Mouse (Mus musculus) cerebellum, adult 9-10 months (tissue): ENCODE measurements at regions not wholly inside any gene's neighbourhood (a gene's known extent, or its start where the extent isn't known, plus 50 kb on each side); places are given as distances from the start of the nearest gene placed in this dataset.
"Not testable (repeated sequence)": the region's sequence is repeated elsewhere in the genome, so short reads cannot be mapped to it uniquely, and the experiment has no call there.

Source experiments
- DNase-seq: peaks from one replicate; pipeline ENCODE4 v3.0.0; 2022

DNA sequence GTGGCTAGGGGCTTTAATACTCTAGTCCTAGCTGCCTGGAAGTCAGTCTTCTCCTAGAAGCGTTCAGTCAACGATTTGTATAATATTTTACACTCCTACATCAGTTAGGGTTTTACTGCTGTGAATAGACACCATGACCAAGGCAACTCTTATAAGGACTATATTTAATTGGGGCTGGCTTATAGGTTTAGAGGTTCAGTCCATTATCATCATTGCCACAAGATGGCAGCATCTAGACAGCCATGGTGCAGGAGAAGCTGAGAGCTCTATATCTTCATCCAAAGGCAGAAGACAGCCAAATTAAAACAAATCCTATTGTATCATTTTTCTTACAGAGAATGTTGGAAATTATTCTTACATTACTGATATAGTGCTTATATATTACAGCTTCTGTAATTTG lies 167.0 kb upstream of the Ndn start:
- peak; percentile 4 for DNase-seq

DNA sequence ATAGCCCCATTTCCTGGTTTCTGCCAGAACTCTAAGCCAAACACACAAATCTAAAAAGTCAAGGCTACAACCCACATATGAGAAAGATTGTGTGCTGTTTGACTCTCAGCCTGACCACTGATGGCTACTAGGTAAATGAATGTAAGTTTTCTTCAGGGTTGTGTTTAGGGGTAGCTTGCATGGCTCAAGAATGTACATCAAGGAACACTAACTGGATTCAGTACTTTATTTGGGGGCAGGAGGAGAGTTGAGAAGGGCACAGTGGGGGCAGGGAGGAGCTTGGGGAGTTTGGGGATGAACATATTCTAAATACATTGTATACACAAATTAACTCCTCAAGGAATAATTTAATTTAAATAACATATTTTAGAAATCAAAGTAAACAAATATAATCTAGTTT lies 137.8 kb upstream of the Ndn start:
- DNase-seq = no peak

DNA sequence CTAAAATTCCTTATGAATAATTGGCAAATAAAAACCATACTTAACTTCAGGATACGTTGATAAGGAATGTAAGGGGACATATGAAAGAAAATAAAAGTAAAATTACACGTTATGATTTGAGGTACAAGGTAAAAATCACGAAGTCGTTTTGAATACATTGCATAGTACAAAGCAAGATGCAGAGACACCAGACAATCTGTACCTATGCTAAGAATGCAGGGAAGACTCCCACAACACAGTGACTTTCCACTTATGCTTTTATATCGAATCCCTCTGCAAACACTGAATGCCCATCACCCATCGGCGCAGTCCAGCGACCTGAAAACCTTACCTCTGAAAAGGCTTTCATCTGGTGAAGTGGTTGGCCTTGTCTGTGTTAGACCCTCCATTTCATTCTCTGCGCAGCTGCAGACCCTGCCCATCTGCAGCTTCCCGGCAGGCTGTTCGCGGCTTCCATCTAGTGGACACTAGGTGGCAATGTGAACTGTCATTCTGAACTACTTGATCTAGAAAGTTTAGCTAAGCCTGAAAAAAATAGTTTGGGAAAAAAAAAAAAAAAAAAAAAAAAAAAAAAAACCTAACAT lies 137.2 kb upstream of the Ndn start:
- peak; percentile 19 for DNase-seq

DNA sequence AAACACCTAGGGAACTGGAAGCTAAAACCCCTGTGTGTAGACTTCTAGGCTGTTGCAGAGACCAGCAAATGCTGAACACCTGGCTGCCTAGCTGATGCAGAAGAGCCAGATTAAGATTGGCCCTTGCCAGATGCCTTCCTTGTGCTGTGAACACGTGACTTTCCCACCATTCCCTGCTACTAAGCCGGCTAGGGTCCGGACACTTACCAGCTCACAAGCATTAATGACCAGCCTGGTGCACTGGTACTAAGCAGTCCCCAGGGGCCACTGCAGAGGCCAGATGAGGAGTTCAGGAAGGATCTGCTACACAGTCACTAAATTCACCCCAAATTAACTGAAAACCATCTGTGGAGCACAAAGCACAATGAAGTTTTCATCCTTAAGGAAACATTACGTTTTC lies 121.2 kb upstream of the Ndn start:
- no peak for DNase-seq

DNA sequence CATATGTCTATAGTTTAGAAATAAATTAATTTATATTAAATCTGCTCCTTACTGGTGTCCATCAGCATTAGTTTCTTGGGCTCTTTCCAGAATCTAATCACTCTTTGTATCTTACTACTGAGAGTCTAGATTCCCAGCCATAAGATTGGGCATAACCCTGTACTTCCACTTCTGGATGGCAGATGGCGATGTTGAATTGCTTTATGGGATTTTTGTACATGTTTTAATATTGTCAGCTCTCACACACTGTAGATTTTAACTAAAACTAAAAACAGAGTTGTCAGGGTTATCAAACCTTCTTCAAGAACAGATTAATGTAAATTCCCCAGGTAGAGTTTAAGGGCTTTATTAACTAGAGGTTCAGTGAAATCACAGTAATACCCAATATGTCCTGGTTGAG lies 118.6 kb upstream of the Ndn start:
- DNase-seq = peak; percentile 28

DNA sequence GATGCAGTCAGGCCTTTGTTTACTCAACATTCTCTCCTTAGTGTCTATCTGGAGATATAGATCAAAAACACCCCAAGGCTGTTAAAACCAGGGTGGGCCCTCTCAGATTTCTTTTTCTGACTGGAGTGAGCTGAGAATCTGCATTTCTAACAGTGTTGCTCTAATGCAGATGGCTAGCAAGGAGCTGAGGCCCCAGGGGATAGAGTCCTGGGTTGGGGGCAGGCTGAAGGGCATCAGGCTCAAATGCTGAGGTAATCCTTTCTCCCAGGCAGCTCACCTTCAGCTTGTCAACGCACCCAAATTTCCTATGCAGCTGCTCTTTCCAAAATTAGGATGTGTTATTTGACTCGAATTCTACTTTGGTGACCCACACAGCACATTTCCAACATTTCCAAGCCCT lies 115.7 kb upstream of the Ndn start:
- DNase-seq = no peak

DNA sequence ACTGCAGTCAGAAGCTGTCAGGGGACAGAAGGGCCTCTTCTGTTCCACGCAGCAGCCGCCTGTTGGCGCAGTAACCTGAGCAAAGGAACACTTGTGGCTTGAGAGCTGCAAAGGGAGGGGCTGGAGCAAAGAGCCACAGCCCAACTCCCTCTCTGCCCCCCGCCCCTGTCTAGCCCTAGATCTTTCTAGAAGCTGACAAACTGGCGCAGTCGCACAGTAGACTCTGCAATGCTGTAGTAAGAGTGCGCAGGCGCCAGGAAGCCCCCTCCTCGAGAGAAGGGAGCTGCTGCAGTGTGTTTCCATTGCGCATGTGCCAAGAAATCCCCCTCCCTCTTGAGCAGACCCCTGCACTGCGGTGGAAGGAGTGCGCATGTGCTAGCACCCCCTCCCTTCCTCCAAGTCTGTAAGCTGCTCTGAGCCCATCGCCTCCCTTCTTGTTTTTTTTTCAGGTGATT lies 115.2 kb upstream of the Ndn start:
- no peak for DNase-seq

DNA sequence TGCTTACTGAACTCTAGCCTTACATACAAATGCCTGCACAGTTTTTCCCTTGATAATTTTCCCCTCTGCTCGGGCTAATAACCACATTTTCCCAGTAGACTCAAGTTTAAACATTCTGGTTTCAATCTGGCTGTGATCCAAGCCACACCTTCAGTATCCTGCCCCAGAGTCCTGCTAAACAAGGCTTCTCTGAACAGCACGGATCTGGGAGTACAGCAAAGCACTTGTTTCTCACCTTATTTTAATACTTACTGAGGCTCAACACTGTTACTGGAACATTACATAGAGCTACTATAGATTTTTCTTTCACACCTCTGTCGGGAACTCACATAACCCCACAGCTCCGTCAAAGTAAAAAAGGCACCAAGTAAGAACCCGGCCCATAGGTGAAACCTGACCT lies 114.3 kb upstream of the Ndn start:
- DNase-seq = no peak

DNA sequence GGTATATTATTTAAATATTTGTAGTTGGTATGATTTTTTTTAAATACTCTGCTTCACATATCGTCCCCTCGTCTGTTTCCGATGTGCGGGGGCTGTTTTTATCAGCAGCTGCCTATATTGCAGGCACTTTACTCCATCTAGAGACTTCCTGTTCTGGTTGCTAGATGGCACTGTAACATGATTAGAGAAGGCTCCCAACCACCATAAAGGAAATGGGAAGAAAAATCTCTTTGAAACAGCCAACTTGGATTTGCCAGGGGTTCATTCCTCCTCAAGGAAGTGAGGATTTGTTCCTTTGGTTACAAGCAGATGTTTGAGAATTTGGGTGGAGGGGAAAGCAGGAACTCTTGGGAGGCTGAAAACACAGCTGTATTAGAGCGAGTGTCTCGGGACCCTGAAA lies 112.3 kb upstream of the Ndn start:
- DNase-seq = no peak

DNA sequence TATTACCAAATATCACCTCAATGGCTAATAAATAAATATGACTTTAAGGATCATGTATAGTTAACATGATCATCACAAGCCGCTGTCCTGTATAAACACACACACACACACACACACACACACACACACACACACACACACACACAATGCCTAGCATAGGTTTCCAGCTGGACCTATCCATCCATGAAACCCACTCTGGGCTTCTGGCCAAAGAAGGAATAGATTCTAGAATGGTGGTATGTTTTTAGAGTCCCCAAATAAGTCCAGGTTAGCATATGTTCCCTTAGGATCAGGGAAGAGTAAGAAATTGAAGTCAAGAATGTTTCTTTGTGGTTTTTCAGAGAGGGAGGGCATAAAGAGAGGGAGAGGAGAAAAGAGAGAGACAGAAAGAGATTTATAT lies 110.6 kb upstream of the Ndn start:
- DNase-seq = no peak

DNA sequence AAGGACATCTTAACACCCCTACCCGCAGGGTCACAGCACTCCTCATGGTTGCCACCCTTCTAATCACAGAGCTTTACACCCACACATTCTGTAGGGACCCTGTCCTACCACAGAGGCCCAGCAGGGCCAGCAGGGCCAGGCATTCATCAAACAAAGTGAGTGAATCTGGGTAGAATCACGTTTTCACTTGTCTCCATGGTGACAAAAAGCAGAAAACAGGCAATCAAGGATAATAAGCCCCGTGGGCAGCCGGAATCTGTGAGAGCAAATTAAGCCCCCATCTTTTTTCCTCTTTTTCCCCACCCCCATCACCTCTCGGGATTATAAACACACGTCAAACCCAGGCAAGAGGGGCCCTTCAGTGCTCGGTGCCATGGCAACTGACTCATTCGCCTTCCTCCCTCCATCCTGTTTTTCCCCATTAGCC lies 84.7 kb upstream of the Ndn start:
- no peak for DNase-seq

DNA sequence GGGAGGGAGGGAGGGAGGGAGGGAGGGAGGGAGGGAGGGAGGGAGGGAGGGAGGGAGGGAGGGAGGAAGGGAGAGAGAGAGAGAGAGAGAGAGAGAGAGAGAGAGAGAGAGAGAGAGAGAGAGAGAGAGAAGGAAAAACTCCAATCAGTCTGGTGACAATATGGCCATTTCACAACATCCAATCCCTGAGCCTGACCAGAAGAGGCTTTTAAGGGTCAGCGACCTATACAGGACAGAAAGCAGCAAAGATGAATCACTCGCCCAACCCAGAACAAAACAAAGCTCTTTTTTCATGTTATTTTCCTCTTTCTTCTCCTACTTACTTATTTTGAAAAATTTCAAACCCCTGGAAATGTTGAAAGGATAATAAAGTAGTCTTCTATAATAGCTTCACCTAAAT lies 84.2 kb upstream of the Ndn start:
- not testable (repeated sequence) for DNase-seq

DNA sequence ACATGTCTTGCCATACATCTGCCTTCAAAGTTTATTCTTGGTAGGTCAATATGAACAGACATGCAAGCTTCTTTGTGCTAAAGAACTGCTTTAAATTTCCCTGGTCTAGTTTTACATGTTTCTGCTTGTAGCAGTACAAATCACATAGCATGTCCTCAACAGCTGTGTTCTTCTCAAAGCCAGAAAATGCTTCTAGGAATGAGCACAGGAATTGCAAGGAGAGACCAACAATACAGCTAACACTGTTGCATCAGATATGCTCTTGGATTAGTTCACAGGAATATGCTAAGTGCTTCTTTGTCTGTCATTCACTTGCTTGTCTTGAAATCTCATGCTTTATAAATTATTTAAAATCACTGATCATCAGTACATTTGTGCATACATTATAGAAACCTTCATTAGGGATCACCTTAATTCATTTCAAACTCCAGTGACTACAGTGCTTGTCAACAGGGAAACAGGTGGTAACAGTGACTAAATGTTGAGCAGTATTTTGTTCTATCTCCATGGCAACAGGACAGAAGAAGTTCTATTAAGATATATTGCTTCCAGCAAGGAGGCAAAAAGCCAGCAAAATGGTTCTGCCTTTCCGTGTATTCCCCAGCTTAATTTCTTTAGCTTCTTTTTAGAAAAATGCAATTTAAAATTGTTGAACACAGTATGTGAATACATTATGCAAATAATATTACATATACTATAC lies 77.1 kb upstream of the Ndn start:
- DNase-seq = no peak

DNA sequence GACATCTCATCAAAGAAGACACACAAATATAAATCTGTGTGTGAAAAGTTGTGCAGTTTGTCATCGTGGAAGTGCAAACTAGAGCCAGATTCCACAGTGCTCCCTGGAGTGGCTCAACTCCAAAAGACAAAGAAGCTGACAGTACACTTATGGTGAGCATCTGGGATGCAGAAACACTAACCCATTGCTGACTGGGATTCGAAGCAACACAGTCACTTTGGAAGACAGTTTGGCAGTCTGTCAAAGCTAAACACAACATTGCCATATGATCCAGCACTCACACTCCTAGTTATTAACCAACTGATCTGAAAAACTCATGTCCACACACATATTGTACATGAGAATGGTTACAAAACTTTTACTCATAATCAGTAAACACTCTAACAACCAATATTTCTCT lies 70.2 kb upstream of the Ndn start:
- no peak for DNase-seq

DNA sequence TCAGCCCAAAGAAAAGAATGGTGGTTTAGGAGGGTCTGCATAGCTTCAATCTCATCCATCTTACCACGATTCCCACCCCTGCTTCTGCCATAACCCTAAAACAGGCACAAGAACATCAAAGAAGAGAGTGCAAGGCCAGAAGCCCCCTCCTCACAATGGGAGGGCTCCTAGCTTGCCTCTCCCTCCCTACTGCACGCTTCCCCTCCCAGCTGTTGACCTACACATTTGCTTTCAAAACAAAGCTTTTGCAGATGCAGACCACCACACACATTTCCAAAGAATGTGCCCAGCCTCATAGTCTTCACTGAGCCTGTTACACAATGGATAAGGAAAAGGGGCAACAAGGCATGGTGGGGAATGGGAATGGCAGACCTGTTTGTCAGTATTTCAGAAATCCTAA lies 67.9 kb upstream of the Ndn start:
- no peak for DNase-seq

DNA sequence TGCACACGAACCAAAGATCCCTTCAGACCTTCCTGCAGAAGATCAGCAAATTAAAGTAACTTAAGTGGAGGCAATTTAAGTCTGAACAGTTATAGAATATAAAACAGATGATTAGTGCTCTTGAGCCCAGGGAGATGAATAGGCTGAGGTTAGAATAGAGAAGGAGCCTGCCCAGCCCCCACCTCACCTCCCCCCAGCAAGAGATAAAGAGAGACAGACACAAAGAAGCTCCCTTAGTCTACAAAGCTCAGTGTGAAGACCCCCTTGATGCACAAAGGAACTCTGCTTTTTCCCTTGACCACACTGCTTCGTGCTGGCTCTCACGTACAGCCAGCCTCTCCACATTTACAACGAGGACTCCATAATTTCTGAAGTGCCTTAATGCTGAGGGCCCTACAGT lies 67.3 kb upstream of the Ndn start:
- DNase-seq = no peak
